Mouse (Mus musculus): Measurements from ENCODE around the gene Sult2b1. TPM values are rescaled to one million over a fixed set of nuclear protein-coding genes. Genes with fewer than 3 reads are reported as not detected.

Gene Sult2b1
- not detected in 2 replicates for total RNA-seq (2014; rRNA removed; ENCODE audit: low replicate concordance)
- polyA plus RNA-seq (2015; fragmentation: Nextera tagmentation; extraction: Ambion mirVana) = 0.23 and 0.27 TPM in 2 replicates

GRCm38 (mm10) chr7:45784524-45785372, at the start of gene Sult2b1:
Gene Sult2b1, minus strand, starts transcription at chr7:45784669.
- peak; percentile 33 for DNase-seq (ENCODE audit: low spot score)
- Histone ChIP-seq H3K9ac (replicated peaks; ENCODE audit: low read depth, low read length) (peak within 1 kb of the TSS; percentile 48), H3K36me3 (replicated peaks; ENCODE audit: control insufficient read depth, insufficient read depth, low read length) (no peaks in the 10 kb centered on the region), H3K4me2 (ENCODE audit: low read depth, low read length) (peak within 1 kb of the TSS; percentile 77), H3K27ac (ENCODE audit: low read depth) (no peak within 1 kb of the TSS), H3K4me3 (ENCODE audit: low read depth, low read length) (peak within 1 kb of the TSS; percentile 58), H3K9me3 (replicated peaks; ENCODE audit: control insufficient read depth, low read length) (no peaks in the 10 kb centered on the region), H3K4me1 (ENCODE audit: control insufficient read depth, insufficient read depth) (no peaks in the 10 kb centered on the region; the same call in 1 of the 2 replicates), H3K27me3 (ENCODE audit: control insufficient read depth, insufficient read depth, low read length) (peaks cover 66% of the 10 kb centered on the region)
- ATAC-seq (ENCODE audit: insufficient read depth, low read depth) = no peak
- WGBS = 27% methylated on average over 18 of the region's 20 CpGs
- TF ChIP-seq EP300 (IDR thresholded peaks at IDR 0.05; ENCODE audit: low read depth) (no peak), CTCF (IDR thresholded peaks at IDR 0.05; ENCODE audit: low read depth) (no peak)

GRCm38 (mm10) chr7:45833924-45834323, 49.5 kb upstream of the Sult2b1 start:
- Histone ChIP-seq H3K27ac (ENCODE audit: low read depth) (no peak overlapping the region), H3K4me2 (ENCODE audit: low read depth, low read length) (peak overlapping the region; percentile 54), H3K4me3 (ENCODE audit: low read depth, low read length) (peak overlapping the region; percentile 36), H3K9ac (replicated peaks; ENCODE audit: low read depth, low read length) (no peak overlapping the region), H3K36me3 (replicated peaks; ENCODE audit: control insufficient read depth, insufficient read depth, low read length) (peaks cover 2% of the 10 kb centered on the region; the same call in 1 of the 2 replicates), H3K9me3 (replicated peaks; ENCODE audit: control insufficient read depth, low read length) (no peaks in the 10 kb centered on the region), H3K4me1 (ENCODE audit: control insufficient read depth, insufficient read depth) (peaks cover 8% of the 10 kb centered on the region), H3K27me3 (ENCODE audit: control insufficient read depth, insufficient read depth, low read length) (peaks cover 50% of the 10 kb centered on the region)
- WGBS = 5% methylated on average over 28 of the region's 31 CpGs
- TF ChIP-seq EP300 (IDR thresholded peaks at IDR 0.05; ENCODE audit: low read depth) (no peak), CTCF (IDR thresholded peaks at IDR 0.05; ENCODE audit: low read depth) (no peak)
- no peak for DNase-seq (ENCODE audit: low spot score)
- ATAC-seq (ENCODE audit: insufficient read depth, low read depth) = no peak

- Histone ChIP-seq H3K27ac (ENCODE audit: low read depth) (no peak overlapping the region), H3K9ac (replicated peaks; ENCODE audit: low read depth, low read length) (no peak overlapping the region), H3K9me3 (replicated peaks; ENCODE audit: control insufficient read depth, low read length) (no peaks in the 10 kb centered on the region), H3K4me2 (ENCODE audit: low read depth, low read length) (peak overlapping the region; percentile 54), H3K4me3 (ENCODE audit: low read depth, low read length) (peak overlapping the region; percentile 36), H3K4me1 (ENCODE audit: control insufficient read depth, insufficient read depth) (peaks cover 8% of the 10 kb centered on the region), H3K36me3 (replicated peaks; ENCODE audit: control insufficient read depth, insufficient read depth, low read length) (peaks cover 9% of the 10 kb centered on the region; the same call in 1 of the 2 replicates), H3K27me3 (ENCODE audit: control insufficient read depth, insufficient read depth, low read length) (peaks cover 50% of the 10 kb centered on the region)
- no peak for ATAC-seq (ENCODE audit: insufficient read depth, low read depth)
- under 1% methylated on average over 58 of the region's 86 CpGs for WGBS
- no peak for DNase-seq (ENCODE audit: low spot score)
- no peak for TF ChIP-seq EP300 (IDR thresholded peaks at IDR 0.05; ENCODE audit: low read depth)
- TF ChIP-seq CTCF (IDR thresholded peaks at IDR 0.05; ENCODE audit: low read depth) = no peak
Observed at GRCm38 (mm10) chr7:45833148-45833790, 48.8 kb upstream of the Sult2b1 start.

GRCm38 (mm10) chr7:45832428-45832827, 48.0 kb upstream of the Sult2b1 start:
- no peak for DNase-seq (ENCODE audit: low spot score)
- no peak for ATAC-seq (ENCODE audit: insufficient read depth, low read depth)
- Histone ChIP-seq H3K4me2 (ENCODE audit: low read depth, low read length) (peak overlapping the region; percentile 54; the same call in 1 of the 2 replicates), H3K27me3 (ENCODE audit: control insufficient read depth, insufficient read depth, low read length) (peaks cover 50% of the 10 kb centered on the region), H3K9ac (replicated peaks; ENCODE audit: low read depth, low read length) (no peak overlapping the region), H3K9me3 (replicated peaks; ENCODE audit: control insufficient read depth, low read length) (no peaks in the 10 kb centered on the region), H3K36me3 (replicated peaks; ENCODE audit: control insufficient read depth, insufficient read depth, low read length) (peaks cover 17% of the 10 kb centered on the region; the same call in 1 of the 2 replicates), H3K27ac (ENCODE audit: low read depth) (no peak overlapping the region), H3K4me1 (ENCODE audit: control insufficient read depth, insufficient read depth) (peaks cover 8% of the 10 kb centered on the region), H3K4me3 (ENCODE audit: low read depth, low read length) (peak overlapping the region; percentile 36)
- WGBS = 9% methylated on average over 28 of the region's 30 CpGs
- no peak for TF ChIP-seq EP300 (IDR thresholded peaks at IDR 0.05; ENCODE audit: low read depth)
- no peak for TF ChIP-seq CTCF (IDR thresholded peaks at IDR 0.05; ENCODE audit: low read depth)

- peaks cover 8% of the 10 kb centered on the region for H3K4me1 ChIP-seq (ENCODE audit: control insufficient read depth, insufficient read depth)
- H3K27ac ChIP-seq (ENCODE audit: low read depth) = no peak overlapping the region; the same call in 1 of the 2 replicates
- H3K27me3 ChIP-seq (ENCODE audit: control insufficient read depth, insufficient read depth, low read length) = peaks cover 50% of the 10 kb centered on the region
- H3K36me3 ChIP-seq (replicated peaks; ENCODE audit: control insufficient read depth, insufficient read depth, low read length) = peaks cover 30% of the 10 kb centered on the region
- H3K9ac ChIP-seq (replicated peaks; ENCODE audit: low read depth, low read length) = no peak overlapping the region
- no peaks in the 10 kb centered on the region for H3K9me3 ChIP-seq (replicated peaks; ENCODE audit: control insufficient read depth, low read length)
- 15% methylated on average over 5 of the region's 5 CpGs for WGBS
- peak overlapping the region; percentile 70 for H3K4me3 ChIP-seq (ENCODE audit: low read depth, low read length)
- DNase-seq (ENCODE audit: low spot score) (no peak), ATAC-seq (ENCODE audit: insufficient read depth, low read depth) (no peak)
- no peak for TF ChIP-seq CTCF (IDR thresholded peaks at IDR 0.05; ENCODE audit: low read depth)
- TF ChIP-seq EP300 (IDR thresholded peaks at IDR 0.05; ENCODE audit: low read depth) = no peak
- peak overlapping the region; percentile 87 for H3K4me2 ChIP-seq (ENCODE audit: low read depth, low read length)
Observed at GRCm38 (mm10) chr7:45831128-45831525, 46.7 kb upstream of the Sult2b1 start.

All from heart, postnatal 0 days (tissue).